Mouse (Mus musculus) right cerebral cortex, adult 18-20 months (tissue): Measurements from ENCODE around the gene Tubb3.
A peak's percentile ranks its signal among the peaks of the same experiment; 100 is the strongest.

ENCODE experiments used
- DNase-seq: peaks from one replicate; pipeline ENCODE4 v3.0.0; 2022; ENCODE audit warnings: mixed read lengths

Tubb3 gene

GRCm38 (mm10) chr8:123411246-123411645 lies at the start of gene Tubb3:
TSS of gene Tubb3 (plus strand) at chr8:123411424.
- DNase-seq = peak; percentile 94

- DNase-seq = peak; percentile 97
Measured at GRCm38 (mm10) chr8:123373403-123374238, 37.6 kb upstream of the Tubb3 start, which contains the start of gene Tcf25. TSS of gene Tcf25 (plus strand) at chr8:123373753.

GRCm38 (mm10) chr8:123374239-123374578 lies 37.0 kb upstream of the Tubb3 start:
- peak; percentile 95 for DNase-seq

GRCm38 (mm10) chr8:123375701-123376100 lies 35.5 kb upstream of the Tubb3 start:
- DNase-seq = no peak

GRCm38 (mm10) chr8:123376106-123376505 lies 35.1 kb upstream of the Tubb3 start:
- DNase-seq = no peak

- no peak for DNase-seq
Measured at GRCm38 (mm10) chr8:123381711-123382110, 29.5 kb upstream of the Tubb3 start.

- DNase-seq = no peak
Measured at GRCm38 (mm10) chr8:123382516-123382915, 28.7 kb upstream of the Tubb3 start.

- DNase-seq = no peak
Measured at GRCm38 (mm10) chr8:123384883-123385540, 26.2 kb upstream of the Tubb3 start.

- no peak for DNase-seq
Measured at GRCm38 (mm10) chr8:123387041-123387440, 24.2 kb upstream of the Tubb3 start.

- no peak for DNase-seq
Measured at GRCm38 (mm10) chr8:123387801-123388200, 23.4 kb upstream of the Tubb3 start.

- no peak for DNase-seq
Measured at GRCm38 (mm10) chr8:123389026-123389425, 22.2 kb upstream of the Tubb3 start.

GRCm38 (mm10) chr8:123398308-123398707 lies 12.9 kb upstream of the Tubb3 start:
- no peak for DNase-seq

- DNase-seq = no peak
Measured at GRCm38 (mm10) chr8:123401936-123402335, 9.3 kb upstream of the Tubb3 start.

- DNase-seq = no peak
Measured at GRCm38 (mm10) chr8:123402730-123403326, 8.4 kb upstream of the Tubb3 start.

- DNase-seq = no peak
Measured at GRCm38 (mm10) chr8:123404521-123404920, 6.7 kb upstream of the Tubb3 start.

GRCm38 (mm10) chr8:123406786-123407185 lies 4.4 kb upstream of the Tubb3 start, which contains the start of gene Mc1r:
TSS of gene Mc1r (plus strand) at chr8:123407107.
- peak; percentile 70 for DNase-seq

GRCm38 (mm10) chr8:123407612-123408011 lies 3.6 kb upstream of the Tubb3 start:
- DNase-seq = no peak

GRCm38 (mm10) chr8:123408586-123409544 lies 2.4 kb upstream of the Tubb3 start:
- DNase-seq = no peak

- DNase-seq = no peak
Measured at GRCm38 (mm10) chr8:123410049-123410587, 1.1 kb upstream of the Tubb3 start.

- DNase-seq = no peak
Measured at GRCm38 (mm10) chr8:123410788-123411187, 436 bp upstream of the Tubb3 start.

GRCm38 (mm10) chr8:123411781-123412327 lies 630 bp downstream of the Tubb3 start:
- DNase-seq = peak; percentile 49
